Mouse (Mus musculus) gonadal fat pad, adult 2 months (tissue): ENCODE results near the gene Stk32c. TPM values are rescaled to one million over a fixed set of nuclear protein-coding genes. Genes with fewer than 3 reads are reported as not detected.

Experiments used
- DNase-seq: peaks from one replicate; pipeline ENCODE4 v3.0.0-alpha.2; 2012; ENCODE audit warnings: low read depth
- polyA plus RNA-seq: library from polyadenylated mRNA; depleted of rRNA; stranded (reverse); fragments of >200 nt; gene quantifications from 2 replicates; pipeline ENCODE4 v1.2.3, GENCODE M21; 2012

Gene Stk32c
- polyA plus RNA-seq, 1 experiment, result 6.6 TPM

GRCm38 (mm10) chr7:139200108-139200507 is 13.0 kb downstream of the Stk32c start:
- no peak for DNase-seq

- no peak for DNase-seq
These were observed 16.1 kb downstream of the Stk32c start for GRCm38 (mm10) chr7:139197022-139197421.

- DNase-seq, result no peak
These were observed 21.5 kb downstream of the Stk32c start for GRCm38 (mm10) chr7:139191619-139192018.

- no peak for DNase-seq
These were observed 22.5 kb downstream of the Stk32c start for GRCm38 (mm10) chr7:139190616-139191015.

- DNase-seq, result no peak
These were observed 24.4 kb downstream of the Stk32c start for GRCm38 (mm10) chr7:139188634-139189207.

GRCm38 (mm10) chr7:139187771-139188633 is 25.1 kb downstream of the Stk32c start:
- no peak for DNase-seq

GRCm38 (mm10) chr7:139187277-139187676 is 25.8 kb downstream of the Stk32c start:
- no peak for DNase-seq

- no peak for DNase-seq
These were observed 26.7 kb downstream of the Stk32c start for GRCm38 (mm10) chr7:139186436-139186835.

- DNase-seq, result no peak
These were observed 27.1 kb downstream of the Stk32c start for GRCm38 (mm10) chr7:139185971-139186370.

- DNase-seq, result no peak
These were observed 28.3 kb downstream of the Stk32c start for GRCm38 (mm10) chr7:139184846-139185245.

- no peak for DNase-seq
These were observed 28.7 kb downstream of the Stk32c start for GRCm38 (mm10) chr7:139184396-139184795.

- no peak for DNase-seq
These were observed 33.0 kb downstream of the Stk32c start for GRCm38 (mm10) chr7:139180058-139180457.

GRCm38 (mm10) chr7:139179299-139179698 is 33.8 kb downstream of the Stk32c start:
- no peak for DNase-seq

- DNase-seq, result no peak
These were observed 44.0 kb downstream of the Stk32c start for GRCm38 (mm10) chr7:139169143-139169542.

GRCm38 (mm10) chr7:139164410-139164809 is 48.7 kb downstream of the Stk32c start:
- no peak for DNase-seq

- DNase-seq, result no peak
These were observed 54.2 kb downstream of the Stk32c start for GRCm38 (mm10) chr7:139158956-139159355.

GRCm38 (mm10) chr7:139158549-139158948 is 54.6 kb downstream of the Stk32c start:
- no peak for DNase-seq

GRCm38 (mm10) chr7:139157541-139157940 is 55.6 kb downstream of the Stk32c start:
- DNase-seq, result no peak

GRCm38 (mm10) chr7:139156341-139157058 is 56.6 kb downstream of the Stk32c start:
- no peak for DNase-seq

GRCm38 (mm10) chr7:139152927-139153326 is 60.2 kb downstream of the Stk32c start:
- DNase-seq, result no peak

- no peak for DNase-seq
These were observed 62.0 kb downstream of the Stk32c start for GRCm38 (mm10) chr7:139151116-139151515.

- DNase-seq, result no peak
These were observed 63.7 kb downstream of the Stk32c start for GRCm38 (mm10) chr7:139149373-139149772.

GRCm38 (mm10) chr7:139147360-139147759 is 65.7 kb downstream of the Stk32c start:
- DNase-seq, result no peak
